Mouse (Mus musculus): ENCODE results near the gene Gm49396. TPM values are rescaled to one million over a fixed set of nuclear protein-coding genes. Genes with fewer than 3 reads are reported as not detected.
A peak's percentile ranks its signal among the peaks of the same experiment; 100 is the strongest.

Gm49396 gene
- total RNA-seq, 2 experiments from 2014 or later: 3.7 to 3.9 TPM

GRCm38 (mm10) chr7:30585170-30585569, 22.0 kb downstream of the Gm49396 start:
- ATAC-seq (replicated peaks; ENCODE audit: poor library complexity): no peak

- ATAC-seq (replicated peaks; ENCODE audit: poor library complexity): no peak
Observed at GRCm38 (mm10) chr7:30586455-30587020, 23.4 kb downstream of the Gm49396 start.

- no peak for ATAC-seq (replicated peaks; ENCODE audit: poor library complexity)
Observed at GRCm38 (mm10) chr7:30587842-30588667, 24.9 kb downstream of the Gm49396 start.

GRCm38 (mm10) chr7:30588676-30589434, 25.7 kb downstream of the Gm49396 start, which contains the start of gene Kmt2b:
Gene Kmt2b (minus strand): TSS chr7:30588726.
- peak; percentile 83 for ATAC-seq (replicated peaks; ENCODE audit: poor library complexity)

GRCm38 (mm10) chr7:30589435-30590301, 26.5 kb downstream of the Gm49396 start:
- ATAC-seq (replicated peaks; ENCODE audit: poor library complexity): peak; percentile 65

- ATAC-seq (replicated peaks; ENCODE audit: poor library complexity): no peak
Observed at GRCm38 (mm10) chr7:30590927-30591604, 27.9 kb downstream of the Gm49396 start.

GRCm38 (mm10) chr7:30591605-30591951, 28.4 kb downstream of the Gm49396 start:
- no peak for ATAC-seq (replicated peaks; ENCODE audit: poor library complexity)

- no peak for ATAC-seq (replicated peaks; ENCODE audit: poor library complexity)
Observed at GRCm38 (mm10) chr7:30592772-30593423, 29.8 kb downstream of the Gm49396 start.

- no peak for ATAC-seq (replicated peaks; ENCODE audit: poor library complexity)
Observed at GRCm38 (mm10) chr7:30593579-30594509, 30.7 kb downstream of the Gm49396 start.

GRCm38 (mm10) chr7:30594510-30595024, 31.4 kb downstream of the Gm49396 start:
- no peak for ATAC-seq (replicated peaks; ENCODE audit: poor library complexity)

- no peak for ATAC-seq (replicated peaks; ENCODE audit: poor library complexity)
Observed at GRCm38 (mm10) chr7:30596093-30596492, 32.9 kb downstream of the Gm49396 start.

- no peak for ATAC-seq (replicated peaks; ENCODE audit: poor library complexity)
Observed at GRCm38 (mm10) chr7:30596811-30597210, 33.7 kb downstream of the Gm49396 start.

GRCm38 (mm10) chr7:30598786-30599185, 35.6 kb downstream of the Gm49396 start, which contains the start of gene Zbtb32:
Gene Zbtb32 (minus strand): TSS chr7:30598909.
- ATAC-seq (replicated peaks; ENCODE audit: poor library complexity): no peak

GRCm38 (mm10) chr7:30599933-30600353, 36.8 kb downstream of the Gm49396 start:
- ATAC-seq (replicated peaks; ENCODE audit: poor library complexity): peak; percentile 99

GRCm38 (mm10) chr7:30600651-30601050, 37.5 kb downstream of the Gm49396 start:
- no peak for ATAC-seq (replicated peaks; ENCODE audit: poor library complexity)

GRCm38 (mm10) chr7:30602583-30602982, 39.4 kb downstream of the Gm49396 start:
- no peak for ATAC-seq (replicated peaks; ENCODE audit: poor library complexity)

GRCm38 (mm10) chr7:30604424-30604823, 41.3 kb downstream of the Gm49396 start:
- no peak for ATAC-seq (replicated peaks; ENCODE audit: poor library complexity)

- ATAC-seq (replicated peaks; ENCODE audit: poor library complexity): no peak
Observed at GRCm38 (mm10) chr7:30604944-30605343, 41.8 kb downstream of the Gm49396 start.
